Mouse (Mus musculus) kidney, adult 2 months (tissue): ENCODE measurements around the gene Rassf7. TPM values are rescaled to one million over a fixed set of nuclear protein-coding genes. Genes with fewer than 3 reads are reported as not detected.

ENCODE experiments used
- DNase-seq: peaks from one replicate; pipeline ENCODE4 v3.0.0; 2021
- H3K27ac ChIP-seq: fragments of 200-500 bp; 2 replicates; pipeline ENCODE4 v1.5.1; 2012; ENCODE audit warnings: low read depth, low read length, control low read depth, inconsistent platforms; ENCODE audit not compliant: insufficient read depth
- H3K27me3 ChIP-seq: fragments of 200-500 bp; replicated peaks from 2 replicates; pipeline ENCODE4 v1.6.1; 2012; ENCODE audit warnings: mild to moderate bottlenecking, moderate library complexity, low read length, inconsistent platforms; ENCODE audit not compliant: control insufficient read depth, insufficient read depth
- H3K36me3 ChIP-seq: fragments of 200-500 bp; 2 replicates; pipeline ENCODE4 v1.6.1; 2012; ENCODE audit warnings: mild to moderate bottlenecking, moderate library complexity, low read length, inconsistent platforms; ENCODE audit not compliant: control insufficient read depth, insufficient read depth
- H3K4me1 ChIP-seq: fragments of 200-500 bp; 2 replicates; pipeline ENCODE4 v1.6.1; 2011; ENCODE audit warnings: low read length; ENCODE audit not compliant: control insufficient read depth, insufficient read depth
- H3K4me3 ChIP-seq: fragments of 200-500 bp; 2 replicates; pipeline ENCODE4 v1.5.1; 2011; ENCODE audit warnings: mild to moderate bottlenecking, low read depth, low read length, control low read depth; ENCODE audit not compliant: insufficient read depth
- CTCF ChIP-seq: fragments of 200-500 bp; conservative IDR thresholded peaks from 2 replicates; pipeline ENCODE4 v1.5.1; 2011; ENCODE audit warnings: low read depth, mild to moderate bottlenecking, control low read depth, low read length, moderate library complexity, mixed read lengths; ENCODE audit not compliant: insufficient read depth, insufficient read length
- POLR2A ChIP-seq: fragments of 200-500 bp; IDR thresholded peaks from one replicate; pipeline ENCODE4 v1.6.1; 2011; ENCODE audit warnings: low read depth, low read length, control low read depth
- WGBS: fragments of 180-500 bp; shearing (Covaris S2); methylation state at CpG from one replicate; pipeline ENCODE4 v1.1.7; 2018; 5-methylcytosine and 5-hydroxymethylcytosine counted together
- polyA plus RNA-seq: library from polyadenylated mRNA; depleted of rRNA; stranded (reverse); fragments of >200 nt; gene quantifications from 2 replicates; pipeline ENCODE4 v1.2.3, GENCODE M21; 2012

Gene Rassf7
- polyA plus RNA-seq, 1 experiment: 59.1 TPM

- H3K27ac ChIP-seq: no peak overlapping the region
- 82% methylated on average over 14 of the region's 14 CpGs for WGBS
Observed at GRCm38 (mm10) chr7:141210606-141211131, 5.0 kb upstream of the Rassf7 start.

GRCm38 (mm10) chr7:141213133-141213532, 2.5 kb upstream of the Rassf7 start:
- DNase-seq: no peak
- H3K27ac ChIP-seq: no peak overlapping the region
- H3K36me3 ChIP-seq: no peaks in the 10 kb centered on the region
- no peak overlapping the region for H3K4me3 ChIP-seq
- H3K27me3 ChIP-seq: no peaks in the 10 kb centered on the region
- 90% methylated on average over 3 of the region's 3 CpGs for WGBS
- H3K4me1 ChIP-seq: no peaks in the 10 kb centered on the region; the same call in 1 of the 2 replicates
- TF ChIP-seq CTCF: no peak
- no peak for TF ChIP-seq POLR2A

More at GRCm38 (mm10) chr7:141210606-141211131, 5.0 kb upstream of the Rassf7 start:
- TF ChIP-seq CTCF (no peak), POLR2A (no peak)
- Histone ChIP-seq H3K27me3 (no peaks in the 10 kb centered on the region), H3K36me3 (no peaks in the 10 kb centered on the region), H3K4me3 (no peak overlapping the region), H3K4me1 (no peaks in the 10 kb centered on the region)
- DNase-seq: no peak

GRCm38 (mm10) chr7:141213605-141214235, 1.9 kb upstream of the Rassf7 start, which contains the start of gene Lmntd2:
Lmntd2 (minus strand) TSS chr7:141214080.
- H3K27ac ChIP-seq: no peak within 1 kb of the TSS; the same call in 1 of the 2 replicates
- 93% methylated on average over 11 of the region's 11 CpGs for WGBS
- peak within 1 kb of the TSS; percentile 45; the same call in 1 of the 2 replicates for H3K4me3 ChIP-seq
- no peaks in the 10 kb centered on the region for H3K36me3 ChIP-seq
- no peak for DNase-seq
- TF ChIP-seq POLR2A (no peak), CTCF (no peak)
- H3K4me1 ChIP-seq: no peaks in the 10 kb centered on the region; the same call in 1 of the 2 replicates
- H3K27me3 ChIP-seq: no peaks in the 10 kb centered on the region

- no peak for TF ChIP-seq CTCF
- TF ChIP-seq POLR2A: no peak
- DNase-seq: no peak
- Histone ChIP-seq H3K36me3 (no peaks in the 10 kb centered on the region), H3K27me3 (no peaks in the 10 kb centered on the region), H3K27ac (no peak overlapping the region), H3K4me1 (no peaks in the 10 kb centered on the region; the same call in 1 of the 2 replicates), H3K4me3 (no peak overlapping the region)
- WGBS: 81% methylated on average over 3 of the region's 3 CpGs
Observed at GRCm38 (mm10) chr7:141214310-141214709, 1.4 kb upstream of the Rassf7 start.

GRCm38 (mm10) chr7:141215880-141216733, 447 bp downstream of the Rassf7 start:
- peak; percentile 98 for DNase-seq
- Histone ChIP-seq H3K4me3 (peak overlapping the region; percentile 67), H3K27ac (peak overlapping the region; percentile 88), H3K27me3 (no peaks in the 10 kb centered on the region), H3K36me3 (no peaks in the 10 kb centered on the region), H3K4me1 (no peaks in the 10 kb centered on the region; the same call in 1 of the 2 replicates)
- 1% methylated on average over 42 of the region's 42 CpGs for WGBS
- TF ChIP-seq POLR2A: peak; percentile 3
- no peak for TF ChIP-seq CTCF

- no peaks in the 10 kb centered on the region for H3K27me3 ChIP-seq
- no peaks in the 10 kb centered on the region; the same call in 1 of the 2 replicates for H3K4me1 ChIP-seq
- no peaks in the 10 kb centered on the region for H3K36me3 ChIP-seq
- peak overlapping the region; percentile 27 for H3K4me3 ChIP-seq
- 57% methylated on average over 11 of the region's 11 CpGs for WGBS
- TF ChIP-seq POLR2A (no peak), CTCF (no peak)
- no peak for DNase-seq
- peak overlapping the region; percentile 69 for H3K27ac ChIP-seq
Observed at GRCm38 (mm10) chr7:141216894-141217293, 1.2 kb downstream of the Rassf7 start.
